Mouse (Mus musculus): Measurements from ENCODE around the gene Map3k21.

DNA sequence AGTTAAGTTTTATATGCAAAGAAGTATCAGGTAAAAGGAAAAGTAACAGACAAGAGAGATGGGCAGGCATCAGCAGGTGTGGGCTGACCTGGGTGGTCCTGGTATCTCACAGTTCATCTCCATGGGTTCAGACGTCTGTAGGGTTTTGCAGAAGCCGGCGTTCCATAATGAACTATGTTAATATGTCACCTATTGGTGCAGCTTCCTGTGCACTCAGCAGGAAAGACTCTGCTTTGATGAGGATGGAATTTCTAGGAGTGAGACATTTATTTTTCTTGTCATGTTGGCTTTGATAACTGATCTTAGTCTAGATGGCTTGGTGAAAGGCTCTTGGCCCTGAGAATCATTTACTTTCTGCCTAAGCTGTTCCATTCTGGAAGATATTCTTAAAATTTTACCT, 12.1 kb downstream of the Map3k21 start:
- no peak for TF ChIP-seq EP300 (IDR thresholded peaks at IDR 0.05; ENCODE audit: insufficient read depth, low read depth, low read length)
- TF ChIP-seq POLR2A (IDR thresholded peaks at IDR 0.05; ENCODE audit: insufficient read depth, low read length): no peak

All from ES-Bruce4 (cell line).